Mouse (Mus musculus) neural tube, embryonic 14.5 days (tissue): Measurements from ENCODE around the gene Unc5a. TPM values are rescaled to one million over a fixed set of nuclear protein-coding genes. Genes with fewer than 3 reads are reported as not detected.

Experiments used
- ATAC-seq: fragments of 200-750 bp; cut with Nextera tagmentation; 2 replicates; pipeline ENCODE4 v1.8.0; 2017; ENCODE audit warnings: low read depth, mild to moderate bottlenecking, moderate TSS enrichment, moderate library complexity
- H3K27ac ChIP-seq: fragments of 300-500 bp; sonication (generic); 2 replicates; pipeline ENCODE4 v1.5.1; 2014; ENCODE audit warnings: low read depth, mild to moderate bottlenecking, control low read depth, low read length, moderate library complexity, mixed read lengths
- H3K27me3 ChIP-seq: fragments of 300-500 bp; sonication (generic); 2 replicates; pipeline ENCODE4 v1.6.1; 2014; ENCODE audit warnings: low read length; ENCODE audit not compliant: control insufficient read depth, insufficient read depth
- H3K36me3 ChIP-seq: fragments of 300-500 bp; sonication (generic); 2 replicates; pipeline ENCODE4 v1.6.1; 2014; ENCODE audit warnings: low read length, mixed read lengths; ENCODE audit not compliant: control insufficient read depth, insufficient read depth
- H3K4me1 ChIP-seq: fragments of 300-500 bp; sonication (generic); 2 replicates; pipeline ENCODE4 v1.6.1; 2014; ENCODE audit warnings: low read length; ENCODE audit not compliant: control insufficient read depth, insufficient read depth
- H3K4me2 ChIP-seq: fragments of 300-500 bp; sonication (generic); 2 replicates; pipeline ENCODE4 v1.6.1; 2014; ENCODE audit warnings: mild to moderate bottlenecking, low read depth, low read length, control low read depth
- H3K4me3 ChIP-seq: fragments of 300-500 bp; sonication (generic); 2 replicates; pipeline ENCODE4 v1.5.1; 2014; ENCODE audit warnings: low read depth, low read length, control low read depth, mixed read lengths
- H3K9ac ChIP-seq: fragments of 300-500 bp; sonication (generic); replicated peaks from 2 replicates; pipeline ENCODE4 v1.6.1; 2014; ENCODE audit warnings: low read depth, mild to moderate bottlenecking, control low read depth, low read length, mixed read lengths
- H3K9me3 ChIP-seq: fragments of 300-500 bp; sonication (generic); 2 replicates; pipeline ENCODE4 v1.6.1; 2016; ENCODE audit warnings: low read length; ENCODE audit not compliant: control insufficient read depth
- WGBS: fragments of 180-500 bp; shearing (Covaris S2); extraction: QIAGEN DNeasy Blood & Tissue Kit; methylation state at CpG from one replicate; pipeline ENCODE4 v1.1.7; 2014; 5-methylcytosine and 5-hydroxymethylcytosine counted together
- polyA plus RNA-seq: library from polyadenylated mRNA; unstranded; fragments of >200 nt; fragmentation: Nextera tagmentation; extraction: Ambion mirVana; gene quantifications from 2 replicates; pipeline ENCODE4 v1.2.1, GENCODE M21; 2014

The Unc5a gene
- polyA plus RNA-seq, 1 experiment from 2014 or later, result 15.7 TPM

DNA sequence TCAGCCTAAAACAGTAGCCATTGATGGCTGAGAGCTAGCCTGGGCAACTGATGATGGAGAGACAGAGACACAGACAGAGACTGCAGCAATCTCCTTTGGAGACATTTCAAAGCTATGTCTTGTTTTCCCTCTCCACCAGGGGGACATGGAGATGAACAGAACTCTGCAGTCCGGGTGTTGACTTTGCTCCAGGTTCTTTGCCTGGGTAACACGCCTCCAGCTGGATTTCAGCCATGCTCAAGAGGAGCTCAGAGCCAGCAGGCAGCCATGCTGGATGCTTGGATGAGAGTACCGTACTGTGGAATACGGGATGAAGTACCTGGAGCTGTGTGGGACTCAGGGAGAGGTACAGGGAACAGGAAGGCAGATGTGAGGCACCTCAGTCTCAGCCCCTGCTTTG is 22.6 kb upstream of the Unc5a start:
- no peak overlapping the region for H3K4me3 ChIP-seq
- no peaks in the 10 kb centered on the region for H3K9me3 ChIP-seq
- H3K4me1 ChIP-seq, result 0 out of 2 replicates have a peak, but pooled peaks cover 3% of the 10 kb centered on the region
- H3K36me3 ChIP-seq, result no peaks in the 10 kb centered on the region
- no peak overlapping the region for H3K27ac ChIP-seq
- WGBS, result 56% methylated on average over 4 of the region's 4 CpGs
- H3K9ac ChIP-seq, result no peak overlapping the region
- H3K27me3 ChIP-seq, result no peaks in the 10 kb centered on the region
- H3K4me2 ChIP-seq, result no peak overlapping the region
- no peak for ATAC-seq

DNA sequence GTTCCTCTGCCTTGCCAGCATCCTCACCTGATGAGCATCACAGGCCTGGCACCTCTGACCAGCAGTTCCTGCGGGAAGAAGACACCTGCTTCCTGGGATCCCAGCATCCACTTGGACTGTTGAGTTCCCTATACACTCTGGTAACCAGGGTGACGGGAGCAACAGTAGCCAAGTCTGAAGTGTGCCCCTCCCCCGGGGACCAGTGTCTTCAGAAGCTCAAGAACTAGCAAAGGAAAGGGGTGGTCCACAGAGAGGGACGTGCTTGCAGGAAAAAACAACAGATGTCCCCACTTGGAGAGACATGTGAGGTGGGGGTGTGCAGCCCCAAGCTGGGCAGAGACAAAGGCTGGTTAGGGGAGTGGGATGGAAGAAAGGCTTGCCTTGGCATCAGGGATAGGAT is 19.1 kb upstream of the Unc5a start:
- WGBS, result 28% methylated on average over 4 of the region's 4 CpGs
- ATAC-seq, result no peak

DNA sequence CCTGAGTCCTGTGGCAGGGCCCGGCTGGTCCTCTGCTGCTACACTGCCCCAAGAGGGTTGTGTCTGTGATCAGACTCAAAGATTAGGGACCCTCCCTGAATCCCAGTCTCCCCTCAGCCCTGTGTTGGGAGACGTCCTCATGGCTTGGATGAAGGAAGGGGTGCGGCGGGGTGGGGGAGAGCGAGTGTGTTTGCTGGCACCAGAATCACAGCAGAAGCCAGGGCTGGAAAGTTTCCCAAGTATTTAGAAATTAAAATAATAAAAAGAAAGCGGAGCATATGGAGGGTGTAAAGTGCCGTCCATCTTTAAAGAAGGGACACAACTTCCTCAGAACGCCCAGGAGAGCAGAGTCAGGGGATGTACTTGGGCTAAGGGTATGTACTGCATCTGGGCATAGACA is 14.3 kb upstream of the Unc5a start:
- H3K4me3 ChIP-seq, result no peak overlapping the region
- no peak for ATAC-seq
- H3K9ac ChIP-seq, result no peak overlapping the region
- WGBS, result 87% methylated on average over 8 of the region's 8 CpGs
- H3K9me3 ChIP-seq, result no peaks in the 10 kb centered on the region
- H3K4me1 ChIP-seq, result peaks cover 7% of the 10 kb centered on the region; the same call in 1 of the 2 replicates
- no peak overlapping the region for H3K4me2 ChIP-seq
- H3K27me3 ChIP-seq, result no peaks in the 10 kb centered on the region
- no peak overlapping the region for H3K27ac ChIP-seq
- no peaks in the 10 kb centered on the region for H3K36me3 ChIP-seq

More for the DNA sequence above, 19.1 kb upstream of the Unc5a start:
- Histone ChIP-seq H3K4me1 (peaks cover 7% of the 10 kb centered on the region; the same call in 1 of the 2 replicates), H3K36me3 (no peaks in the 10 kb centered on the region), H3K9ac (no peak overlapping the region), H3K4me2 (no peak overlapping the region), H3K9me3 (no peaks in the 10 kb centered on the region), H3K27ac (no peak overlapping the region), H3K27me3 (no peaks in the 10 kb centered on the region), H3K4me3 (no peak overlapping the region)

DNA sequence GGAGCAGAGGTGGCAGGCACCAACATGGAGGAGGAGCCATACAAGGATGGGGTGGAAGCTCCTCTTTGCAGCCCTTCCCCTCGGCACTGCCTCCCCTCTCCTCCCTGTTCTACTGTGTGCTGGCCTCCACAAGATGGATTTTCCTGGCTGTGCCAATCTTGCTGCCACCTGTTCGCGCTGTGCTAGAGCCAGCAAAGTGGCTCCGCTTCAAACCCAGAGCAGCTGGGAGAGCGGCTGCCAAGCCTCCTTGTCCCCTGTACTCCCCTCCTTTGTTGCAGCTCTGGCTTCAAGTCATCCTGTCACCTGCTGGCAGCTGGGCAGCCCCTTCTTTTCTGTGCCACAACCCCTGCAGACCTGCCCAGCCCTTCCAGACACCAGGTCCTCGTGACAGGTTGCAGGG is 13.0 kb upstream of the Unc5a start:
- ATAC-seq, result peak; percentile 32; the same call in 1 of the 2 replicates
- H3K27ac ChIP-seq, result no peak overlapping the region
- H3K9me3 ChIP-seq, result no peaks in the 10 kb centered on the region
- H3K9ac ChIP-seq, result no peak overlapping the region
- peaks cover 7% of the 10 kb centered on the region; the same call in 1 of the 2 replicates for H3K4me1 ChIP-seq
- no peak overlapping the region for H3K4me2 ChIP-seq
- 60% methylated on average over 6 of the region's 6 CpGs for WGBS
- no peaks in the 10 kb centered on the region for H3K27me3 ChIP-seq
- H3K4me3 ChIP-seq, result no peak overlapping the region
- no peaks in the 10 kb centered on the region for H3K36me3 ChIP-seq

DNA sequence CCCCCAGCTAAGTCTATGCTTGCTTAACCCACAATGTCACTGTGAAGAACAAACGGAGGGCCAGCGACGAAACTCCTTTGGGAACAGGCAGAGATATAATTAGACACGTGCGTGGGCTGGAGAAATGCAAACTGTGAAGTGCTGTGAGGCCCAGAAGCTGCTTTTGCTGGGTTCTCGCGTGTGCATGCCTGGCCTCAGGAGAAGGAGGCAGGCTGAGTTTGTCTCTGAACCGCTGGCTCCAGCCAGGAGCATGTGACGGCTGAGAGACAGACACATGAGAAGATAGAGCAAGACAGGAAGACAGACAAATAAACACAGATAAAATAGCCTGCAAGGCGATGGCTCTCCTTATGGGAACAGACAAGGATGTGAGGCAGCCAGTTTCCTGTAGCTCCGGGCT is 11.3 kb upstream of the Unc5a start:
- no peak overlapping the region for H3K4me2 ChIP-seq
- no peaks in the 10 kb centered on the region for H3K36me3 ChIP-seq
- H3K4me3 ChIP-seq, result no peak overlapping the region
- no peak overlapping the region for H3K9ac ChIP-seq
- no peaks in the 10 kb centered on the region for H3K9me3 ChIP-seq
- H3K4me1 ChIP-seq, result no peaks in the 10 kb centered on the region
- no peaks in the 10 kb centered on the region for H3K27me3 ChIP-seq
- ATAC-seq, result no peak
- WGBS, result 54% methylated on average over 11 of the region's 11 CpGs
- H3K27ac ChIP-seq, result no peak overlapping the region

DNA sequence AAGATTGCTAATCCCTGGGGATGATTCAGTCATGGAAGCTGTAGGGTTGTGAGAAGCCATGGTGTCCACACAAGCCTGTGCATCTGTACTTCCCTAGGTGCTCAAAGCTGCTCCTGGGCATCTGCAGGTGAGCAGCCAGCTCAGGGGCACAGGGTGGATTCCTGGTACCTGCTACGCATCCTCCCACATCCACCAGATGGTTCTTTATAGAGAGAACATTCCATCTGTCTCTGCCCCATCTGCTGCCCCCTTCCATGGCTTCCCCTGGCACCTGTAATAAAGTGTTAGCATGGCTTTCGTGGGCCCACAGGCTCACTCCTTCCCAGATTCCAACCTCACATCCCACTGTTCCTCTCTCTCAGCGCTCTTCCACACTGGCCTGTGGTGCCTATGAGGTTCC is 10.7 kb upstream of the Unc5a start:
- no peak for ATAC-seq

DNA sequence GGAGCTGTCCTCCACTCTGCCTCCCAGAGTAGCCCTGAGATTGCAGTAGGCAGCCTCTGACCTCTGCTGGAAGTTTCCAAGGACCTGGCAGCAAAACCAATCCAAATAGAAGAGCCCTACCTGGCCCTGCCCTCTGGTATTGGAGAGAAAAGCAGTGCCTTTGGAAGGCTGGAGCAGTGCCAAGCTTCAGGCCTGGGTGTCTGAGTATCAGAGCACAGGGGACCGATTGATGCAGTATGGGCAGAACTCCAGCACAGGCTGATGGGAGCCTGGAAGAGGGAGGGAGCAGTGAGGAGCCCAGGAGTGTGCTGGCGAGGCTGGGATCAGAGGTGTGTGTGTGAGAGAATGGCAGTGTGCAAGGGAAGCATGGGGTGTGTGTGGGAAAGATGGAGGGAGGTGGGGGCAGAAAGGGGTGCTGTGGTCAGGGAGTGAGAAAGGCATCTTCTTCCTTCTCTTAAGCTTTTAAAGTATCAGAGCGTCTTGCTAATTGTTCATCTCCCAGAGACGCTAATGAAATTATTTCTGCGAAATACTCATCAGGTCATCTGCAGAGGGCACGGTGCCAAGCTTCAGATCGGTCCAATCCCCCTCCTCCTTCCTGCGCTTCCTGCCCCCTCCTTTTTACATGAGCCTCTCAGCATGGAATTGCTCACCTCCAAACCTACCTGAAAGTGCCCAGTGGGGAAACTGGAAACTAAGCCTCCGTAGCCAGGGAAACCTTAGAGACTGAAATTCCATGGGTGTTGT is 4.6 kb upstream of the Unc5a start:
- peak; percentile 39; the same call in 1 of the 2 replicates for ATAC-seq
- Histone ChIP-seq H3K9ac (no peak overlapping the region), H3K36me3 (no peaks in the 10 kb centered on the region), H3K27ac (no peak overlapping the region), H3K4me3 (no peak overlapping the region), H3K9me3 (no peaks in the 10 kb centered on the region), H3K27me3 (peaks cover 5% of the 10 kb centered on the region; the same call in 1 of the 2 replicates), H3K4me2 (no peak overlapping the region), H3K4me1 (peaks cover 10% of the 10 kb centered on the region)
- 21% methylated on average over 9 of the region's 9 CpGs for WGBS

More for the DNA sequence above, 10.7 kb upstream of the Unc5a start:
- 82% methylated on average over 3 of the region's 3 CpGs for WGBS
- no peaks in the 10 kb centered on the region for H3K27me3 ChIP-seq
- H3K9ac ChIP-seq, result no peak overlapping the region
- H3K36me3 ChIP-seq, result no peaks in the 10 kb centered on the region
- H3K4me1 ChIP-seq, result no peaks in the 10 kb centered on the region
- H3K4me3 ChIP-seq, result no peak overlapping the region
- H3K27ac ChIP-seq, result no peak overlapping the region
- no peak overlapping the region for H3K4me2 ChIP-seq
- no peaks in the 10 kb centered on the region for H3K9me3 ChIP-seq

DNA sequence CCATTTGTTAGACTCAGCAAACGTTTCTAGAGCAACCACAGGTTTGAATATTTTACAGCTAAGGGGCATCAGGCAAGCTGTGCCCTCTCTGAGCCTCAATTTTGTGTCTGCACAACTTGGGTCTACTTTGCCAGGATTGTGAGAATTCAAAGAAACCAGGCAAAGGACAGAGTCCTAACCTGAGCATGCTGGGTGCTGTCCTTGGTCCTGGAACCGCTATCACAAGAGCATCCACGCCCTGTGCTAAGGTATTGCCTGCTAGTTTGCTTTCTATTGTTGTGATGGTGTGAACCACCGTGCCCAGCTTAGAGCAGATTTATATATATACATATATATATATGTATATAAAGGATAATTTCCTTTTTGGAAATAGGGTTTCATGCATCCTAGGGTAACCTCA is 3.9 kb upstream of the Unc5a start:
- H3K27me3 ChIP-seq, result peaks cover 5% of the 10 kb centered on the region; the same call in 1 of the 2 replicates
- 5% methylated on average over 4 of the region's 4 CpGs for WGBS

DNA sequence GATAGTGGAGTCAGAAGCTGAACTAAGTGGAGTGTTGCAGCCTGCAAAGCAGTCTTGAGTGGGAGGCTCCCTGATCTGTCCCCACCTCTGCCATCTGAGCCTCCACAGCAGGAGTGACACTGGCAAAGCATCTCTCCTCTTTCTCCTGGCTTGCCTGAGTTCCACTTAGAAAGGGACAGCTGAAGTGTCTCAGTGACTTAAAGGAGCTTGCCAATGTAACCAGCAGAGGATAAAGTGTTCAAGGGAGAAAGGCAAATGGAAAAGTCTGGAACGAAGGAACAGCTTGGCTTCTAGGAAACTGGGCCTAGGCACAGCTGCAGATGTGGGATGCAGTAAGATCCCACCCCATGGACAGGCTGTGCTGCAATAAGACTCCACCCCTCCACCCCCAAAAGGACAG is 2.8 kb upstream of the Unc5a start:
- Histone ChIP-seq H3K27ac (no peak overlapping the region), H3K4me2 (no peak overlapping the region), H3K4me3 (no peak overlapping the region), H3K4me1 (peaks cover 22% of the 10 kb centered on the region), H3K27me3 (peaks cover 13% of the 10 kb centered on the region; the same call in 1 of the 2 replicates), H3K9me3 (no peaks in the 10 kb centered on the region), H3K36me3 (no peaks in the 10 kb centered on the region), H3K9ac (no peak overlapping the region)
- no peak for ATAC-seq
- WGBS, result 81% methylated on average over 1 of the region's 1 CpGs

More for the DNA sequence above, 3.9 kb upstream of the Unc5a start:
- Histone ChIP-seq H3K4me2 (no peak overlapping the region), H3K36me3 (no peaks in the 10 kb centered on the region), H3K4me3 (no peak overlapping the region), H3K4me1 (peaks cover 14% of the 10 kb centered on the region), H3K27ac (no peak overlapping the region), H3K9ac (no peak overlapping the region), H3K9me3 (no peaks in the 10 kb centered on the region)
- no peak for ATAC-seq
